Mouse (Mus musculus): ENCODE measurements around the gene Fpgs.

- no peak for TF ChIP-seq CTCF (IDR thresholded peaks at IDR 0.05; ENCODE audit: control insufficient read depth, insufficient read depth, insufficient read length)
- no peak for TF ChIP-seq MYOD1 (IDR thresholded peaks at IDR 0.05; ENCODE audit: control insufficient read depth, insufficient read length, low read depth)
- no peak for TF ChIP-seq MAX (IDR thresholded peaks at IDR 0.05)
- TF ChIP-seq MYOG (IDR thresholded peaks at IDR 0.05; ENCODE audit: control insufficient read depth, extremely low read depth, insufficient read length): no peak
Measured at GRCm38 (mm10) chr2:32671147-32671546, 32.8 kb downstream of the Fpgs start.
